Mouse (Mus musculus) neural tube, embryonic 15.5 days (tissue): ENCODE measurements around the gene Slc9a8. TPM values are rescaled to one million over a fixed set of nuclear protein-coding genes. Genes with fewer than 3 reads are reported as not detected.

ENCODE experiments used
- ATAC-seq: fragments of 200-750 bp; cut with Nextera tagmentation; 2 replicates; pipeline ENCODE4 v1.8.0; 2017; ENCODE audit warnings: mild to moderate bottlenecking, moderate TSS enrichment, moderate library complexity; ENCODE audit not compliant: low FRiP score
- H3K27ac ChIP-seq: fragments of 300-500 bp; sonication (generic); replicated peaks from 2 replicates; pipeline ENCODE4 v1.5.1; 2015; ENCODE audit warnings: mild to moderate bottlenecking, inconsistent platforms
- H3K27me3 ChIP-seq: fragments of 300-500 bp; sonication (generic); replicated peaks from 2 replicates; pipeline ENCODE4 v1.6.1; 2015; ENCODE audit warnings: inconsistent platforms
- H3K36me3 ChIP-seq: fragments of 300-500 bp; sonication (generic); 2 replicates; pipeline ENCODE4 v1.6.1; 2015; ENCODE audit warnings: inconsistent platforms
- H3K4me1 ChIP-seq: fragments of 300-500 bp; sonication (generic); 2 replicates; pipeline ENCODE4 v1.6.1; 2015; ENCODE audit warnings: inconsistent platforms
- H3K4me2 ChIP-seq: fragments of 300-500 bp; sonication (generic); 2 replicates; pipeline ENCODE4 v1.6.1; 2015; ENCODE audit warnings: inconsistent platforms, mild to moderate bottlenecking, moderate library complexity
- H3K4me3 ChIP-seq: fragments of 300-500 bp; sonication (generic); replicated peaks from 2 replicates; pipeline ENCODE4 v1.5.1; 2015; ENCODE audit warnings: mild to moderate bottlenecking, inconsistent platforms
- H3K9ac ChIP-seq: fragments of 300-500 bp; sonication (generic); replicated peaks from 2 replicates; pipeline ENCODE4 v1.6.1; 2015; ENCODE audit warnings: mild to moderate bottlenecking, inconsistent platforms
- H3K9me3 ChIP-seq: fragments of 300-500 bp; sonication (generic); replicated peaks from 2 replicates; pipeline ENCODE4 v1.6.1; 2016; ENCODE audit warnings: inconsistent platforms
- WGBS: fragments of 180-500 bp; shearing (Covaris S2); methylation state at CpG from one replicate; pipeline ENCODE4 v1.1.7; 2015; ENCODE audit warnings: mixed read lengths; 5-methylcytosine and 5-hydroxymethylcytosine counted together
- polyA plus RNA-seq: library from polyadenylated mRNA; unstranded; fragments of >200 nt; fragmentation: Nextera tagmentation; extraction: Ambion mirVana; gene quantifications from 2 replicates; pipeline ENCODE4 v1.2.1, GENCODE M21; 2015

Slc9a8 gene
- polyA plus RNA-seq, 1 experiment from 2014 or later, result 21.2 TPM

- H3K4me3 ChIP-seq, result no peak overlapping the region
- WGBS, result 88% methylated on average over 3 of the region's 3 CpGs
Measured at GRCm38 (mm10) chr2:167417048-167417447, 4.5 kb upstream of the Slc9a8 start.

GRCm38 (mm10) chr2:167417694-167418093, 3.8 kb upstream of the Slc9a8 start:
- no peak for ATAC-seq
- Histone ChIP-seq H3K4me2 (no peak overlapping the region), H3K9ac (no peak overlapping the region), H3K4me1 (peaks cover 15% of the 10 kb centered on the region), H3K4me3 (no peak overlapping the region), H3K9me3 (no peaks in the 10 kb centered on the region), H3K27ac (no peak overlapping the region), H3K36me3 (no peaks in the 10 kb centered on the region), H3K27me3 (no peaks in the 10 kb centered on the region)
- 43% methylated on average over 4 of the region's 4 CpGs for WGBS

More at GRCm38 (mm10) chr2:167417048-167417447, 4.5 kb upstream of the Slc9a8 start:
- ATAC-seq, result no peak
- H3K36me3 ChIP-seq, result no peaks in the 10 kb centered on the region
- H3K9ac ChIP-seq, result no peak overlapping the region
- no peak overlapping the region for H3K4me2 ChIP-seq
- peaks cover 10% of the 10 kb centered on the region for H3K4me1 ChIP-seq
- no peaks in the 10 kb centered on the region for H3K27me3 ChIP-seq
- H3K9me3 ChIP-seq, result no peaks in the 10 kb centered on the region
- H3K27ac ChIP-seq, result no peak overlapping the region

GRCm38 (mm10) chr2:167419204-167419603, 2.3 kb upstream of the Slc9a8 start:
- WGBS, result 50% methylated on average over 1 of the region's 1 CpGs
- ATAC-seq, result no peak
- H3K27ac ChIP-seq, result no peak overlapping the region

GRCm38 (mm10) chr2:167420811-167421241, 686 bp upstream of the Slc9a8 start:
- H3K36me3 ChIP-seq, result peaks cover 18% of the 10 kb centered on the region
- no peaks in the 10 kb centered on the region for H3K27me3 ChIP-seq
- 24% methylated on average over 10 of the region's 10 CpGs for WGBS
- peaks cover 21% of the 10 kb centered on the region for H3K4me1 ChIP-seq
- peak overlapping the region; percentile 98 for H3K9ac ChIP-seq
- H3K9me3 ChIP-seq, result no peaks in the 10 kb centered on the region
- peak overlapping the region; percentile 89 for H3K4me3 ChIP-seq
- H3K27ac ChIP-seq, result peak overlapping the region; percentile 100
- ATAC-seq, result no peak
- H3K4me2 ChIP-seq, result peak overlapping the region; percentile 69

More at GRCm38 (mm10) chr2:167419204-167419603, 2.3 kb upstream of the Slc9a8 start:
- Histone ChIP-seq H3K9me3 (no peaks in the 10 kb centered on the region), H3K36me3 (peaks cover 2% of the 10 kb centered on the region), H3K27me3 (no peaks in the 10 kb centered on the region), H3K4me3 (no peak overlapping the region), H3K4me1 (peaks cover 21% of the 10 kb centered on the region), H3K4me2 (no peak overlapping the region), H3K9ac (no peak overlapping the region)

GRCm38 (mm10) chr2:167422150-167422470, 598 bp downstream of the Slc9a8 start:
- Histone ChIP-seq H3K27me3 (no peaks in the 10 kb centered on the region), H3K36me3 (peaks cover 31% of the 10 kb centered on the region), H3K4me1 (peaks cover 21% of the 10 kb centered on the region), H3K27ac (peak overlapping the region; percentile 100), H3K4me3 (peak overlapping the region; percentile 89), H3K9ac (peak overlapping the region; percentile 98), H3K4me2 (peak overlapping the region; percentile 69), H3K9me3 (no peaks in the 10 kb centered on the region)
- peak; percentile 58 for ATAC-seq
- WGBS, result 3% methylated on average over 11 of the region's 11 CpGs

- 88% methylated on average over 5 of the region's 5 CpGs for WGBS
Measured at GRCm38 (mm10) chr2:167423031-167423611, 1.6 kb downstream of the Slc9a8 start.

GRCm38 (mm10) chr2:167424040-167424439, 2.5 kb downstream of the Slc9a8 start:
- Histone ChIP-seq H3K9me3 (no peaks in the 10 kb centered on the region), H3K27ac (no peak overlapping the region), H3K4me1 (peaks cover 21% of the 10 kb centered on the region), H3K4me2 (no peak overlapping the region), H3K4me3 (no peak overlapping the region), H3K27me3 (no peaks in the 10 kb centered on the region), H3K36me3 (peaks cover 42% of the 10 kb centered on the region), H3K9ac (no peak overlapping the region)
- no peak for ATAC-seq
- WGBS, result 84% methylated on average over 9 of the region's 9 CpGs

More at GRCm38 (mm10) chr2:167423031-167423611, 1.6 kb downstream of the Slc9a8 start:
- Histone ChIP-seq H3K27ac (peak overlapping the region; percentile 100), H3K9ac (no peak overlapping the region; the same call in 1 of the 2 replicates), H3K9me3 (no peaks in the 10 kb centered on the region), H3K4me3 (no peak overlapping the region), H3K36me3 (peaks cover 40% of the 10 kb centered on the region), H3K4me1 (peaks cover 21% of the 10 kb centered on the region), H3K4me2 (peak overlapping the region; percentile 69), H3K27me3 (no peaks in the 10 kb centered on the region)
- ATAC-seq, result no peak

- WGBS, result over 99% methylated on average over 3 of the region's 3 CpGs
- peaks cover 44% of the 10 kb centered on the region for H3K36me3 ChIP-seq
- ATAC-seq, result no peak
Measured at GRCm38 (mm10) chr2:167424516-167424915, 3.0 kb downstream of the Slc9a8 start.

GRCm38 (mm10) chr2:167425407-167425806, 3.9 kb downstream of the Slc9a8 start:
- Histone ChIP-seq H3K9me3 (no peaks in the 10 kb centered on the region), H3K4me3 (no peak overlapping the region), H3K27ac (no peak overlapping the region), H3K4me2 (no peak overlapping the region), H3K27me3 (no peaks in the 10 kb centered on the region), H3K4me1 (peaks cover 19% of the 10 kb centered on the region), H3K9ac (no peak overlapping the region), H3K36me3 (peaks cover 44% of the 10 kb centered on the region)
- no peak for ATAC-seq
- WGBS, result 86% methylated on average over 6 of the region's 6 CpGs

More at GRCm38 (mm10) chr2:167424516-167424915, 3.0 kb downstream of the Slc9a8 start:
- H3K4me2 ChIP-seq, result no peak overlapping the region
- no peaks in the 10 kb centered on the region for H3K9me3 ChIP-seq
- H3K4me1 ChIP-seq, result peaks cover 21% of the 10 kb centered on the region
- no peaks in the 10 kb centered on the region for H3K27me3 ChIP-seq
- H3K4me3 ChIP-seq, result no peak overlapping the region
- H3K9ac ChIP-seq, result no peak overlapping the region
- H3K27ac ChIP-seq, result no peak overlapping the region

GRCm38 (mm10) chr2:167429596-167429995, 8.1 kb downstream of the Slc9a8 start:
- 94% methylated on average over 5 of the region's 5 CpGs for WGBS
- H3K27ac ChIP-seq, result no peak overlapping the region
- H3K9me3 ChIP-seq, result no peaks in the 10 kb centered on the region
- no peak overlapping the region for H3K4me2 ChIP-seq
- no peaks in the 10 kb centered on the region for H3K27me3 ChIP-seq
- H3K9ac ChIP-seq, result no peak overlapping the region
- ATAC-seq, result no peak
- no peak overlapping the region for H3K4me3 ChIP-seq
- peaks cover 46% of the 10 kb centered on the region for H3K36me3 ChIP-seq
- H3K4me1 ChIP-seq, result no peaks in the 10 kb centered on the region

GRCm38 (mm10) chr2:167430737-167431417, 9.4 kb downstream of the Slc9a8 start:
- no peak for ATAC-seq
- Histone ChIP-seq H3K36me3 (peaks cover 38% of the 10 kb centered on the region), H3K4me2 (no peak overlapping the region), H3K4me3 (no peak overlapping the region), H3K4me1 (no peaks in the 10 kb centered on the region), H3K9me3 (no peaks in the 10 kb centered on the region), H3K9ac (no peak overlapping the region), H3K27ac (no peak overlapping the region), H3K27me3 (no peaks in the 10 kb centered on the region)
- WGBS, result 74% methylated on average over 9 of the region's 9 CpGs

- Histone ChIP-seq H3K27ac (no peak overlapping the region), H3K9me3 (no peaks in the 10 kb centered on the region), H3K9ac (no peak overlapping the region), H3K4me2 (no peak overlapping the region), H3K4me3 (no peak overlapping the region), H3K4me1 (no peaks in the 10 kb centered on the region), H3K27me3 (no peaks in the 10 kb centered on the region), H3K36me3 (peaks cover 34% of the 10 kb centered on the region)
- WGBS, result 91% methylated on average over 7 of the region's 7 CpGs
- no peak for ATAC-seq
Measured at GRCm38 (mm10) chr2:167431418-167431776, 9.9 kb downstream of the Slc9a8 start.
